Mouse (Mus musculus): Measurements from ENCODE around the gene Gon4l. TPM values are rescaled to one million over a fixed set of nuclear protein-coding genes. Genes with fewer than 3 reads are reported as not detected.

Gene Gon4l
- polyA plus RNA-seq (2015; fragmentation: Nextera tagmentation; extraction: Ambion mirVana): 4.6 TPM in 2 replicates

DNA sequence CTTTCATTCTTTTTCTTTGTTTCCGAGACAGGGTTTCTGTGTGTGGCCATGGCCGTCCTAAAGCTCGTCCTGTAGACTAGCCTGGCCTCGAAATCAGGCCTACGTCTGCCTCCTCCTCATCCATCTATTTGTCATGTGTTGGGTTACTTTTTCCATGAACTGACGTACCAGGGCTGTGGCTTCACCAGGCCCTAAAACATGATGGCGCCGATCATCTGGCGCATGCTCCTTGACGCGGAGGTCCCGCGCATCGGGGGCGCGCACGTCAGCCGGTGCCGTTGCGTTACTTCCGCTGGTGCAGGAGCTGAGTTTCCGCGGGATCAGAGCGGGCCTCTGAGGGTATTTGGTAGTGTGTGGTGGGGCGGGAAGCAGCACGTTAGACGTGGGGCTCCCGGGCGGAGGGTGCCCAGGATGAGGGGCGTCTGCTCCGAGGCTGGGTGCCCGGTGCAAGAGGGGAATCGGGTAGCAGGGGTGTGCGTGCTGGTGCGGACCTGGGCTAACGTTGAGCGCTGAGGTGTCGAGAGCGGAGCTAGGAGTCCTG is at the start of gene Gon4l:
Gon4l (plus strand) TSS at position 281 of the 541 bp plus-strand sequence.

DNA sequence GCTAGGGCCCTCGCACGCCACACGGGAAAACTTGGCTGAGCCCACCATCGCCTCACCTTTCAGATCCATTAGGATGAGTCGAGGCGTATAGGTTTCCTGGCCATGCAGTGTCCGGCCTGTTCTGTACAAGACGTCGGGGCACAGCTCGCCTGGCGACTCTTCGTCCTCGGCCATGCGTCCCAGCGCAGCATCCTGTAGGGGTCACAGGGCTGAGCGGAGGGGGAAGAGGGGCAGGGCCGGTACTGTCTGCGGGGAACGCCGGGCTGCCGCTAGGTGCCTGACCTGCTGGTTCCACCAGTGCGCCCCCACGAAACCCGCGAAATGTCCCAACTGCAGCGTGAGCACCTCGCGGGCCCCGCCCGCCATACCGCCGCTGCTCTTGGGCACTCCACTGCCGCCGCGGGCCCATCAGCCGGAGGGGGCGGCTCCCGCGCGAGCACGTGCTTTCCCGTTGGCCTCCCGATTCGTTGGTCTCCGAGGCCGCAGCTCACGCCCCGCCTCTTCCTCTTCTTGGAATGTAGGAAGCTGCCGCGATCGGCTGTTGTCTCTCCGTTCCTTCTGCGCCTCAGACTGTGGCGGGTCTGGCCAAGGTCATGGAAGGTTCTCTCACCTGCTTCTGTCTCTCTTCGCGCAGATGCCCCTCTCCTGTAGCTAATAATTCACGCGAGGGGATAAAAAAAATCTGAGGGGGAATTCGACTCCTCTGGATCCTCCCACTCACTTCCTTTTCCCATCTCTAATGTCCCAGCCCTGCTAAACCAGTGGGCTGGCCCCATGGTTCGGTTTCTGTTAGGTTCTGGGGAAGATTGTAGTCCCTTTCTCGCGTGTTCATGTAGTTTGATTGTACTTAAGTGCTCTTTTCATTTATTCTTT is 78.7 kb downstream of the Gon4l start, which contains the start of gene Msto1:
Msto1 (minus strand) TSS at position 489 of the 873 bp plus-strand sequence.

DNA sequence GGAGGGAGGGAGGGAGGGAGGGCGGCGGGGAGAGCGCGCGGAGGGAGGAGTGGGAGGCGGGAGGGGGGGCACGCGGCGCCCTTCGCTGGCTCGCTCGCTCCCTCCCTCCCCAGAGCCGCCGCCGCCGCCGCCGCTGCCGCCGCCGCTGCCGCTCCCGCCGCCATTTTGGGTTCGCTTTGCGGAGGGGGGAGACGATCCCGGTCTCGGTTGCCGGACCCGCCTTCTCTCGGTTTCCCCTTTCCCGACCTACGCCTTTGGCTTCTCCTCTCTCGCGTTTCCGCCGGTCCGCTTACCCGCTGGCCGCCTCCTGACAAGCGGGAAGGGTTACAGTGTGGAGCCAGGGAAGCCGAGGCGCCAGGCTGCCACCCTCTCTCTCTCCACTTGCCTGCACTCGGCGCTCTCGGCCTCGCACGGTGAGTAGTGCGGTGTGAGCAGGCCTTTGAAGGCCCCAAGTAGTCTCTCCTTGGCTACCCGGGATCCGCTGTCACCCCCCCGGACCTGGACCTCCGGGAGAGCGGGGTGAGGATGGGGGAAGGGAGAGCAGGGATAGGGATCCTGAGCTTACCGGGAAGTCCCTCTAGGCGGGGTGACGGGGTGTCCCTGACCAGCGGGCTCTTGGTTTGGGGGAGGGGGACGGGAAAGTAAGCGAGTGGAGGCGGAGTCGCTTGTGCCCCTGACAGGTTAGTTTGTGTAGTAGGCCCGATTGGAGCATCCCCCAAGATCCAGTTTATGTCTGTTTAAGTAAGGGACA is 115.7 kb downstream of the Gon4l start, which contains the start of the genes Ash1l and Dap3:
Ash1l (plus strand) TSS at position 47 of the 751 bp plus-strand sequence.
Dap3 (minus strand) TSS at position 606 of the 751 bp plus-strand sequence.

Other genes starting within 250 kb of the Gon4l start
- 34.8 and 51.4 TPM in 2 replicates for gene Arhgef2, start 229.3 kb upstream of the Gon4l start, polyA plus RNA-seq (2015; fragmentation: Nextera tagmentation; extraction: Ambion mirVana)
- gene Rxfp4, start 182.1 kb upstream of the Gon4l start, polyA plus RNA-seq (2015; fragmentation: Nextera tagmentation; extraction: Ambion mirVana): not detected in 2 replicates
- 34.2 and 39.9 TPM in 2 replicates for gene Khdc4, start 149.4 kb upstream of the Gon4l start, polyA plus RNA-seq (2015; fragmentation: Nextera tagmentation; extraction: Ambion mirVana)
- gene Rit1, start 118.4 kb upstream of the Gon4l start, polyA plus RNA-seq (2015; fragmentation: Nextera tagmentation; extraction: Ambion mirVana): 44.7 and 51.9 TPM in 2 replicates
- gene Syt11, start 60.1 kb upstream of the Gon4l start, polyA plus RNA-seq (2015; fragmentation: Nextera tagmentation; extraction: Ambion mirVana): 0.59 and 1.4 TPM in 2 replicates
- 21.0 and 24.4 TPM in 2 replicates for gene Msto1, start 78.8 kb downstream of the Gon4l start, polyA plus RNA-seq (2015; fragmentation: Nextera tagmentation; extraction: Ambion mirVana)
- 10.3 and 12.4 TPM in 2 replicates for gene Ash1l, start 115.4 kb downstream of the Gon4l start, polyA plus RNA-seq (2015; fragmentation: Nextera tagmentation; extraction: Ambion mirVana)
- gene Dap3, start 116.0 kb downstream of the Gon4l start, polyA plus RNA-seq (2015; fragmentation: Nextera tagmentation; extraction: Ambion mirVana): 113 and 124 TPM in 2 replicates

Measured in spleen, postnatal 0 days (tissue).